Mouse (Mus musculus): Measurements from ENCODE around the gene Ndufa8. TPM values are rescaled to one million over a fixed set of nuclear protein-coding genes. Genes with fewer than 3 reads are reported as not detected.

Gene Ndufa8
- polyA plus RNA-seq, 1 experiment: 59.0 TPM

- no peaks in the 10 kb centered on the region for H3K4me1 ChIP-seq (ENCODE audit: control insufficient read depth, insufficient read depth, low read length)
- H3K4me3 ChIP-seq (ENCODE audit: low read depth, low read length): no peak overlapping the region
- no peak overlapping the region for H3K27ac ChIP-seq (ENCODE audit: insufficient read depth, low read length)
- no peak overlapping the region for H3K9ac ChIP-seq (ENCODE audit: low read depth, poor library complexity, severe bottlenecking)
- H3K9me3 ChIP-seq (replicated peaks; ENCODE audit: control insufficient read depth, insufficient read depth, low read length, poor library complexity, severe bottlenecking): no peaks in the 10 kb centered on the region
- TF ChIP-seq POLR2A (IDR thresholded peaks at IDR 0.05; ENCODE audit: insufficient read depth, low read length) (no peak), EP300 (IDR thresholded peaks at IDR 0.05; ENCODE audit: insufficient read depth, low read depth, low read length) (no peak), CTCF (IDR thresholded peaks at IDR 0.05; ENCODE audit: low read depth, low read length) (no peak)
- H3K36me3 ChIP-seq (ENCODE audit: control insufficient read depth, insufficient read depth, low read length, poor library complexity, severe bottlenecking): no peaks in the 10 kb centered on the region
- H3K27me3 ChIP-seq (ENCODE audit: control insufficient read depth, insufficient read depth, low read length, poor library complexity, severe bottlenecking): peaks cover 2% of the 10 kb centered on the region; the same call in 1 of the 2 replicates
Measured at GRCm38 (mm10) chr2:35993481-35993880, 55.7 kb downstream of the Ndufa8 start.

GRCm38 (mm10) chr2:35992259-35992658, 56.9 kb downstream of the Ndufa8 start:
- no peak overlapping the region for H3K9ac ChIP-seq (ENCODE audit: low read depth, poor library complexity, severe bottlenecking)
- no peak overlapping the region for H3K4me3 ChIP-seq (ENCODE audit: low read depth, low read length)
- no peaks in the 10 kb centered on the region for H3K9me3 ChIP-seq (replicated peaks; ENCODE audit: control insufficient read depth, insufficient read depth, low read length, poor library complexity, severe bottlenecking)
- H3K27ac ChIP-seq (ENCODE audit: insufficient read depth, low read length): no peak overlapping the region
- no peaks in the 10 kb centered on the region for H3K36me3 ChIP-seq (ENCODE audit: control insufficient read depth, insufficient read depth, low read length, poor library complexity, severe bottlenecking)
- TF ChIP-seq EP300 (IDR thresholded peaks at IDR 0.05; ENCODE audit: insufficient read depth, low read depth, low read length): no peak
- TF ChIP-seq CTCF (IDR thresholded peaks at IDR 0.05; ENCODE audit: low read depth, low read length): no peak
- H3K27me3 ChIP-seq (ENCODE audit: control insufficient read depth, insufficient read depth, low read length, poor library complexity, severe bottlenecking): peaks cover 2% of the 10 kb centered on the region; the same call in 1 of the 2 replicates
- no peaks in the 10 kb centered on the region for H3K4me1 ChIP-seq (ENCODE audit: control insufficient read depth, insufficient read depth, low read length)

Other genes starting within 250 kb of the Ndufa8 start
- not detected in 2 replicates for gene Ttll11, start 69.5 kb downstream of the Ndufa8 start, polyA plus RNA-seq (2011; ENCODE audit: insufficient read depth, insufficient read length, low read depth, missing spikeins)
- not detected in 2 replicates for gene Morn5, start 52 bp upstream of the Ndufa8 start, polyA plus RNA-seq (2011; ENCODE audit: insufficient read depth, insufficient read length, low read depth, missing spikeins)
- gene Lhx6, start 56.0 kb upstream of the Ndufa8 start, polyA plus RNA-seq (2011; ENCODE audit: insufficient read depth, insufficient read length, low read depth, missing spikeins): 0.94 and 1.1 TPM in 2 replicates
- 28.3 and 35.9 TPM in 2 replicates for gene Mrrf, start 87.0 kb upstream of the Ndufa8 start, polyA plus RNA-seq (2011; ENCODE audit: insufficient read depth, insufficient read length, low read depth, missing spikeins)
- gene Rbm18, start 87.4 kb upstream of the Ndufa8 start, polyA plus RNA-seq (2011; ENCODE audit: insufficient read depth, insufficient read length, low read depth, missing spikeins): 33.6 and 40.6 TPM in 2 replicates
- 2.2 and 2.3 TPM in 2 replicates for gene Ptgs1, start 181.0 kb upstream of the Ndufa8 start, polyA plus RNA-seq (2011; ENCODE audit: insufficient read depth, insufficient read length, low read depth, missing spikeins)